Mouse (Mus musculus): Measurements from ENCODE around the gene Ezr. TPM values are rescaled to one million over a fixed set of nuclear protein-coding genes. Genes with fewer than 3 reads are reported as not detected.

Gene Ezr
- 61.0 and 61.2 TPM in 2 replicates for polyA plus RNA-seq (2015; fragmentation: Nextera tagmentation; extraction: Ambion mirVana)

DNA sequence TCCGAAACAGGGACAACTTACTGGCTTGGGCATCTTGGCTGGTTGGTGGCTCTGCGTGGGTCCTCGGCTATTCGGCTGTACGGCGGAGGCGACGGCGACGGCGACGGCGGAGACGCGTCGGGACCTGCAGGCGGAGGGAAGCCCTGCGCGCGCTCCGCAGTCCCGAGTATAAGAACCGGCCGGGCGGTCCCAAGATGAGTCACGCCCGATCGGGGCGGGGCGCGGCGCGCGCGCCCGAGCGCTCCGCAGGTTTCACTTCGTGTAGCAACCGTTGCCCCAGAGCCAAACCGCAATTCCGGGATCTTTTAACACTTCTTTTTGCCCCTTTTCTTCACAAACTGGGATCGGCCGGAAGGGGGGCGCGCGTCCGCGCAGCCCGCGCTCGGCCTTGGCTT is at the start of gene Ezr:
Ezr (minus strand) TSS at position 174 of the 395 bp plus-strand sequence.

Other genes starting within 250 kb of the Ezr start
- 41.3 and 45.2 TPM in 2 replicates for gene Dynlt1c, start 181.1 kb downstream of the Ezr start, polyA plus RNA-seq (2015; fragmentation: Nextera tagmentation; extraction: Ambion mirVana)
- 304 and 309 TPM in 2 replicates for gene Dynlt1f, start 126.9 kb downstream of the Ezr start, polyA plus RNA-seq (2015; fragmentation: Nextera tagmentation; extraction: Ambion mirVana)
- 1.5 and 2.3 TPM in 2 replicates for gene Sytl3, start 123.7 kb downstream of the Ezr start, polyA plus RNA-seq (2015; fragmentation: Nextera tagmentation; extraction: Ambion mirVana)
- gene Rsph3b, start 165.9 kb upstream of the Ezr start, polyA plus RNA-seq (2015; fragmentation: Nextera tagmentation; extraction: Ambion mirVana) = 56.8 and 62.4 TPM in 2 replicates
- 55.2 and 58.4 TPM in 2 replicates for gene Tagap1, start 178.4 kb upstream of the Ezr start, polyA plus RNA-seq (2015; fragmentation: Nextera tagmentation; extraction: Ambion mirVana)
- gene Rnaset2b, start 187.8 kb upstream of the Ezr start, polyA plus RNA-seq (2015; fragmentation: Nextera tagmentation; extraction: Ambion mirVana) = 117 and 118 TPM in 2 replicates
- 0.48 and 0.66 TPM in 2 replicates for gene Gm49721, start 196.1 kb upstream of the Ezr start, polyA plus RNA-seq (2015; fragmentation: Nextera tagmentation; extraction: Ambion mirVana)
- 0.55 and 0.85 TPM in 2 replicates for gene Gm1604a, start 242.8 kb upstream of the Ezr start, polyA plus RNA-seq (2015; fragmentation: Nextera tagmentation; extraction: Ambion mirVana)

Data from neural tube, postnatal 0 days (tissue).